Mouse (Mus musculus) layer of hippocampus, adult 9-11 months (tissue): ENCODE data around the gene Mapk1ip1l.

Source experiments
- DNase-seq: peaks from one replicate; pipeline ENCODE4 v3.0.0; 2022

Mapk1ip1l gene

GRCm38 (mm10) chr14:47297785-47298407 lies at the start of gene Mapk1ip1l:
Gene Mapk1ip1l (plus strand): TSS chr14:47298266.
- DNase-seq = peak; percentile 84

GRCm38 (mm10) chr14:47249839-47250238 lies 48.2 kb upstream of the Mapk1ip1l start:
- no peak for DNase-seq

- DNase-seq = peak; percentile 64
These were observed 33.2 kb upstream of the Mapk1ip1l start for GRCm38 (mm10) chr14:47264866-47265265.

- DNase-seq = peak; percentile 31
These were observed 32.2 kb upstream of the Mapk1ip1l start for GRCm38 (mm10) chr14:47265829-47266228.

GRCm38 (mm10) chr14:47269056-47269455 lies 29.0 kb upstream of the Mapk1ip1l start:
- DNase-seq = no peak

- no peak for DNase-seq
These were observed 28.4 kb upstream of the Mapk1ip1l start for GRCm38 (mm10) chr14:47269706-47270105.

GRCm38 (mm10) chr14:47273751-47274150 lies 24.3 kb upstream of the Mapk1ip1l start:
- DNase-seq = no peak

- no peak for DNase-seq
These were observed 22.6 kb upstream of the Mapk1ip1l start for GRCm38 (mm10) chr14:47275417-47275816.

- no peak for DNase-seq
These were observed 21.9 kb upstream of the Mapk1ip1l start for GRCm38 (mm10) chr14:47276036-47276603.

- DNase-seq = peak; percentile 93
These were observed 21.3 kb upstream of the Mapk1ip1l start, which contains the start of the genes Wdhd1 and Socs4 for GRCm38 (mm10) chr14:47276637-47277393. Gene Wdhd1 (minus strand): TSS chr14:47276857. Gene Socs4 (plus strand): TSS chr14:47276931.

- DNase-seq = no peak
These were observed 19.0 kb upstream of the Mapk1ip1l start for GRCm38 (mm10) chr14:47279058-47279457.

GRCm38 (mm10) chr14:47281535-47281934 lies 16.5 kb upstream of the Mapk1ip1l start:
- no peak for DNase-seq

- no peak for DNase-seq
These were observed 14.5 kb upstream of the Mapk1ip1l start for GRCm38 (mm10) chr14:47283568-47283967.

- no peak for DNase-seq
These were observed 12.8 kb upstream of the Mapk1ip1l start for GRCm38 (mm10) chr14:47285271-47285670.

GRCm38 (mm10) chr14:47286215-47286614 lies 11.9 kb upstream of the Mapk1ip1l start:
- DNase-seq = no peak

- DNase-seq = no peak
These were observed 11.0 kb upstream of the Mapk1ip1l start for GRCm38 (mm10) chr14:47287021-47287420.

- no peak for DNase-seq
These were observed 6.3 kb upstream of the Mapk1ip1l start for GRCm38 (mm10) chr14:47291772-47292171.

- no peak for DNase-seq
These were observed 3.9 kb upstream of the Mapk1ip1l start for GRCm38 (mm10) chr14:47294136-47294535.

- no peak for DNase-seq
These were observed 1.8 kb upstream of the Mapk1ip1l start for GRCm38 (mm10) chr14:47296232-47296631.

GRCm38 (mm10) chr14:47298408-47298792 lies 334 bp downstream of the Mapk1ip1l start:
- DNase-seq = no peak

GRCm38 (mm10) chr14:47298819-47299261 lies 774 bp downstream of the Mapk1ip1l start:
- no peak for DNase-seq

GRCm38 (mm10) chr14:47302885-47303680 lies 5.0 kb downstream of the Mapk1ip1l start:
- DNase-seq = no peak

GRCm38 (mm10) chr14:47304814-47305405 lies 6.8 kb downstream of the Mapk1ip1l start:
- no peak for DNase-seq
